Mouse (Mus musculus) CH12.LX (cell line): ENCODE measurements around the gene Pex14. TPM values are rescaled to one million over a fixed set of nuclear protein-coding genes. Genes with fewer than 3 reads are reported as not detected.

ENCODE experiments used
- DNase-seq: peaks from one replicate; pipeline ENCODE4 v3.0.0-alpha.2; 2013; ENCODE audit errors: extremely low read depth
- H3K27ac ChIP-seq: 2 replicates; pipeline ENCODE4 v1.5.1; 2012; ENCODE audit warnings: low read depth, mild to moderate bottlenecking, control low read depth, moderate library complexity; ENCODE audit not compliant: insufficient read depth
- H3K27me3 ChIP-seq: replicated peaks from 2 replicates; pipeline ENCODE3; 2012; ENCODE audit warnings: inconsistent platforms
- H3K36me3 ChIP-seq, 2 experiments: replicated peaks in 1 of 2; 2 replicates each; pipeline versions ENCODE3 to v1.6.1; 2012; ENCODE audit warnings: inconsistent platforms in 1 of 2, low read length in 1 of 2, mild to moderate bottlenecking in 1 of 2, mixed read lengths in 1 of 2, moderate library complexity in 1 of 2; ENCODE audit not compliant: control insufficient read depth in 1 of 2, insufficient read depth in 1 of 2
- H3K4me1 ChIP-seq, 2 experiments: 2 replicates each; pipeline ENCODE4 v1.6.1; 2012; ENCODE audit warnings: inconsistent platforms in 1 of 2, moderate library complexity in 1 of 2; ENCODE audit not compliant: insufficient read depth in 2 of 2, control insufficient read depth in 1 of 2
- H3K4me2 ChIP-seq: 2 replicates; pipeline ENCODE4 v1.6.1; 2012; ENCODE audit warnings: low read depth, mild to moderate bottlenecking, control low read depth; ENCODE audit not compliant: poor library complexity, insufficient read depth, severe bottlenecking
- H3K4me3 ChIP-seq, 3 experiments: fragments of 150-350 bp in 1 of 3; sonication (generic) in 1 of 3; replicated peaks in 1 of 3; 2 replicates each; pipeline versions ENCODE3 to v1.5.1; 2011 to 2012; ENCODE audit warnings: low read depth in 2 of 3, low read length in 2 of 3, mild to moderate bottlenecking in 2 of 3, moderate library complexity in 2 of 3, control low read depth in 1 of 3, improper control_type of control experiment in 1 of 3, inconsistent platforms in 1 of 3, mixed read lengths in 1 of 3; ENCODE audit not compliant: poor library complexity in 1 of 3
- H3K79me2 ChIP-seq: replicated peaks from 2 replicates; pipeline ENCODE4 v1.6.1; 2012; ENCODE audit warnings: mild to moderate bottlenecking, moderate library complexity; ENCODE audit not compliant: control insufficient read depth, poor library complexity, insufficient read depth, severe bottlenecking; ENCODE audit errors: extremely low read depth
- H3K9ac ChIP-seq: 2 replicates; pipeline ENCODE4 v1.6.1; 2012; ENCODE audit warnings: low read depth, mild to moderate bottlenecking, control low read depth, moderate library complexity; ENCODE audit not compliant: insufficient read depth
- H3K9me3 ChIP-seq: replicated peaks from 2 replicates; pipeline ENCODE3; 2012; ENCODE audit warnings: low read length, inconsistent platforms, mixed read lengths
- BHLHE40 ChIP-seq: IDR thresholded peaks from 2 replicates; pipeline ENCODE4 v1.6.1; 2011; ENCODE audit warnings: mild to moderate bottlenecking, low read depth, low read length, improper control_type of control experiment
- CHD1 ChIP-seq: IDR thresholded peaks from 2 replicates; pipeline ENCODE4 v1.6.1; 2012; ENCODE audit warnings: low read depth, low read length, improper control_type of control experiment, inconsistent platforms
- CTCF ChIP-seq, 2 experiments: IDR thresholded peaks in 1 of 2; conservative IDR thresholded peaks in 1 of 2; 2 replicates each; pipeline ENCODE4 v1.5.1; 2011 to 2012; ENCODE audit warnings: low read depth in 2 of 2, low read length in 2 of 2, improper control_type of control experiment in 1 of 2, inconsistent platforms in 1 of 2, mild to moderate bottlenecking in 1 of 2, moderate library complexity in 1 of 2
- E2F4 ChIP-seq: IDR thresholded peaks from 2 replicates; pipeline ENCODE4 v1.6.1; 2011; ENCODE audit warnings: low read depth, low read length, improper control_type of control experiment; ENCODE audit not compliant: insufficient replicate concordance
- ELF1 ChIP-seq: IDR thresholded peaks from 2 replicates; pipeline ENCODE4 v1.6.1; 2014; ENCODE audit warnings: low read depth, mild to moderate bottlenecking, inconsistent platforms, low read length, improper control_type of control experiment
- GABPA ChIP-seq: IDR thresholded peaks from 2 replicates; pipeline ENCODE4 v1.6.1; 2012; ENCODE audit warnings: low read depth, low read length, improper control_type of control experiment, inconsistent platforms; ENCODE audit not compliant: insufficient replicate concordance
- HCFC1 ChIP-seq: IDR thresholded peaks from 2 replicates; pipeline ENCODE4 v1.6.1; 2012; ENCODE audit warnings: low read depth, mild to moderate bottlenecking, inconsistent platforms, low read length, improper control_type of control experiment
- JUN ChIP-seq: IDR thresholded peaks from 2 replicates; pipeline ENCODE4 v1.6.1; 2011; ENCODE audit warnings: low read depth, mild to moderate bottlenecking, low read length, improper control_type of control experiment, moderate library complexity; ENCODE audit not compliant: insufficient read depth
- JUND ChIP-seq: conservative IDR thresholded peaks from 2 replicates; pipeline ENCODE4 v1.6.1; 2011; ENCODE audit warnings: low read depth, low read length, improper control_type of control experiment
- KAT2A ChIP-seq: IDR thresholded peaks from 2 replicates; pipeline ENCODE4 v1.6.1; 2012; ENCODE audit warnings: low read length, improper control_type of control experiment, inconsistent platforms; ENCODE audit not compliant: insufficient replicate concordance
- MAFK ChIP-seq: IDR thresholded peaks from 2 replicates; pipeline ENCODE4 v1.6.1; 2011; ENCODE audit warnings: low read length, improper control_type of control experiment; ENCODE audit not compliant: insufficient replicate concordance
- MAX ChIP-seq: IDR thresholded peaks from 2 replicates; pipeline ENCODE4 v1.6.1; 2011; ENCODE audit warnings: low read length, improper control_type of control experiment
- MEF2A ChIP-seq: IDR thresholded peaks from 2 replicates; pipeline ENCODE4 v1.6.1; 2014; ENCODE audit warnings: low read depth, mild to moderate bottlenecking, inconsistent platforms, low read length, improper control_type of control experiment, borderline replicate concordance
- MXI1 ChIP-seq: IDR thresholded peaks from 2 replicates; pipeline ENCODE4 v1.6.1; 2011; ENCODE audit warnings: mild to moderate bottlenecking, low read depth, low read length, improper control_type of control experiment
- POLR2AphosphoS2 ChIP-seq: IDR thresholded peaks from 2 replicates; pipeline ENCODE4 v1.6.1; 2011; ENCODE audit warnings: low read depth, low read length, improper control_type of control experiment
- RAD21 ChIP-seq: IDR thresholded peaks from 2 replicates; pipeline ENCODE4 v1.6.1; 2011; ENCODE audit warnings: low read depth, mild to moderate bottlenecking, low read length, improper control_type of control experiment, moderate library complexity
- RCOR1 ChIP-seq: conservative IDR thresholded peaks from 2 replicates; pipeline ENCODE4 v1.6.1; 2012; ENCODE audit warnings: low read depth, mild to moderate bottlenecking, inconsistent platforms, low read length, improper control_type of control experiment
- SIN3A ChIP-seq: IDR thresholded peaks from 2 replicates; pipeline ENCODE4 v1.6.1; 2012; ENCODE audit warnings: low read length, improper control_type of control experiment, inconsistent platforms
- SMC3 ChIP-seq: IDR thresholded peaks from 2 replicates; pipeline ENCODE4 v1.6.1; 2011; ENCODE audit warnings: low read depth, low read length, improper control_type of control experiment
- TCF12 ChIP-seq: IDR thresholded peaks from 2 replicates; pipeline ENCODE4 v1.6.1; 2014; ENCODE audit warnings: low read depth, mild to moderate bottlenecking, inconsistent platforms, low read length, improper control_type of control experiment
- USF2 ChIP-seq: conservative IDR thresholded peaks from 2 replicates; pipeline ENCODE4 v1.6.1; 2011; ENCODE audit warnings: low read depth, low read length, improper control_type of control experiment
- ZC3H11A ChIP-seq: IDR thresholded peaks from 2 replicates; pipeline ENCODE4 v1.6.1; 2012; ENCODE audit warnings: low read depth, mild to moderate bottlenecking, inconsistent platforms, low read length, improper control_type of control experiment
- ZKSCAN1 ChIP-seq: IDR thresholded peaks from 2 replicates; pipeline ENCODE4 v1.6.1; 2012; ENCODE audit warnings: low read depth, inconsistent platforms, low read length, improper control_type of control experiment, borderline replicate concordance
- ZNF384 ChIP-seq: IDR thresholded peaks from 2 replicates; pipeline ENCODE4 v1.6.1; 2012; ENCODE audit warnings: low read depth, low read length, improper control_type of control experiment, inconsistent platforms
- dilution Hi-C: fragments of 300-500 bp; cut with MboI; formaldehyde crosslinking; loops from 2 replicates; pipeline ENCODE4 v1.14.3; 2020; ENCODE audit warnings: low sequenced_read_pairs; ENCODE audit not compliant: extremely low pct_unique_long_range_greater_than_20kb, extremely low pct_ligation_motif_present
- in situ Hi-C: fragments of 300-500 bp; cut with MboI; formaldehyde crosslinking; loops from 3 replicates; pipeline ENCODE4 v1.14.3; 2019; ENCODE audit warnings: low sequenced_read_pairs, low pct_ligation_motif_present, low pct_unique_long_range_greater_than_20kb, mixed read lengths
- polyA plus RNA-seq: library from polyadenylated mRNA; unstranded; fragments of >175 nt; gene quantifications from 2 replicates; pipeline ENCODE4 v1.2.1, GENCODE M21; 2012; ENCODE audit warnings: low read depth; ENCODE audit not compliant: insufficient read length
- total RNA-seq, 2 experiments: library from RNA; depleted of rRNA; stranded (reverse); fragments of 300-350 nt in 1 of 2; fragments of >200 nt in 1 of 2; gene quantifications; 2 replicates each; pipeline ENCODE4 v1.2.3; 2012 to 2014

Gene Pex14
- total and polyA plus RNA-seq, 3 experiments, result 48.5 to 67.7 (median 63.6) TPM

- no peaks in the 10 kb centered on the region for H3K27me3 ChIP-seq
- dilution Hi-C loops, result no loop called here
- no peaks in the 10 kb centered on the region for H3K79me2 ChIP-seq
- peaks cover 5 to 14% of the 10 kb centered on the region in 2 experiments; a peak in 3 of 4 replicates for H3K4me1 ChIP-seq
- in situ Hi-C loops, result no loop called here
- peaks cover 8 to 74% of the 10 kb centered on the region in 2 experiments for H3K36me3 ChIP-seq
- no peak for DNase-seq
- peaks cover 5% of the 10 kb centered on the region for H3K9me3 ChIP-seq
- no peak overlapping the region for H3K4me3 ChIP-seq
- TF ChIP-seq JUN (no peak), USF2 (no peak), ZC3H11A (no peak), POLR2AphosphoS2 (no peak), MEF2A (no peak), MXI1 (no peak), RCOR1 (no peak), JUND (no peak), TCF12 (no peak), E2F4 (no peak), ZNF384 (no peak), GABPA (no peak), CHD1 (no peak), SIN3A (no peak), MAX (no peak)
- no peak overlapping the region for H3K9ac ChIP-seq
- no peak overlapping the region for H3K27ac ChIP-seq
- no peak overlapping the region for H3K4me2 ChIP-seq
Observed at GRCm38 (mm10) chr4:149000746-149001145, 98.9 kb downstream of the Pex14 start.

DNA sequence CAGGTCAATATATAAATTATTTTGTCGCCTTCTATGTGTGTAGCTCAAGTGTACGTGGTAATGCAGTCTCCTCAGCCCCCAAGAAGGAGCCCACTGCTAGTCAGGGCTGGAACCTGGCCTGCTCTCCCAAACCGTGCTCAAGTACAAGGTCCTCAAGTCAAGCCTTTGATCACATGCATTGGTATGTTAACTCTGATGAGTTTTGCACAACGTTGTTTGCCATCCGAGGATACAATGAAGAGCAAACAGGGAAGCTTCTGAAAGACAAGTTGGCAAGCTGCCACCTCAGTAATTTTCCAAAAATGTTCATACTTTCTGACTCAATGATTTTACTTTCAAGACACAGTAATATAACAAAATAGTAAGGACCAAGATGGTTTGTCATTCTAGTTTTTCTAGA lies 105.7 kb downstream of the Pex14 start:
- no peak overlapping the region for H3K9ac ChIP-seq
- H3K4me1 ChIP-seq, result peaks cover 5 to 30% of the 10 kb centered on the region in 2 experiments; a peak in 3 of 4 replicates
- H3K4me2 ChIP-seq, result no peak overlapping the region
- dilution Hi-C loops (no loop called here), in situ Hi-C loops (no loop called here)
- no peak overlapping the region for H3K4me3 ChIP-seq
- TF ChIP-seq ZKSCAN1 (no peak), RCOR1 (no peak), CTCF (conservative IDR thresholded peaks at IDR 0.05 in 1 of 2, IDR thresholded peaks at IDR 0.05 in 1 of 2; ENCODE audit: low read depth in 2 of 2, low read length in 2 of 2) (no peak), POLR2AphosphoS2 (no peak), E2F4 (no peak), MAFK (no peak), MAX (no peak), KAT2A (no peak), SMC3 (no peak), ZNF384 (no peak), SIN3A (no peak), ELF1 (no peak), RAD21 (no peak), MXI1 (no peak), HCFC1 (no peak), BHLHE40 (no peak)
- no peak overlapping the region for H3K27ac ChIP-seq
- peaks cover 5% of the 10 kb centered on the region for H3K9me3 ChIP-seq
- DNase-seq, result no peak
- no peaks in the 10 kb centered on the region for H3K79me2 ChIP-seq
- H3K27me3 ChIP-seq, result no peaks in the 10 kb centered on the region
- H3K36me3 ChIP-seq, result peaks cover 8 to 65% of the 10 kb centered on the region in 2 experiments
